Mouse (Mus musculus): ENCODE data around the gene Clcn1.

The Clcn1 gene

GRCm38 (mm10) chr6:42350968-42351775 is 64.7 kb downstream of the Clcn1 start:
- no peak for DNase-seq

DNA sequence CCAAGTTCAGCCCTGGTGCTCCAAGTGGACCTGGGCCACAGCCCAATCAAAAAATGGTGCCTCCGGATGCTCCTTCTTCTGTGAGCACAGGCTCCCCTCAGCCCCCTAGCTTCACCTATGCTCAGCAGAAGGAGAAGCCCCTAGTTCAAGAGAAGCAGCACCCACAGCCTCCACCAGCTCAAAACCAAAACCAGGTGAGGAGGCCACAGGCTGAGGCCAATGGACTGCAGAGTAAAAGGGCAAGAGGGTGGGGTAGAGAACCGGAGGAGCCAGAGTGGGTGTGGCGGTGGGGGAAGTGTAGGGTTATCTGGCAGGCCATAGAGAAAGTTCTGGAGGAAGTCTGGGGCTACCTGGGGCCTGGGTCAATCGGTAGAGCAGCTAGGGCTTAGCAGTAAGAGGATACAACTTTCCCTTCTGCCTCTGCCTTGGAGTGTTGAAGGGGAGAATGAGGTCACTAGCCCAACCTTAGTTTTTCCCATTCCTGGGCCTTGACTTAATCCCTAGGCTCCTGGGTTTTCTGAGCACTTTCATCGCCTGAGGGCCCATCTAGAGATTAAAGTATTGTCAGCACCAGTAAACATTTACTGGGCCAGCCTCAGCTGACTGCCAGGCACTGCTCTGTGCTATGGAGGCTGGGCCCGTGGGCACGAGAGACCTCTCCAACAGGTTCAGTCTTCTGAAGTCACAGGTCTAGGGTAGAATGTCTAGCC is 65.4 kb downstream of the Clcn1 start:
- DNase-seq = no peak

- no peak for DNase-seq
Observed at GRCm38 (mm10) chr6:42352486-42352846, 66.0 kb downstream of the Clcn1 start.

GRCm38 (mm10) chr6:42353180-42353579 is 66.7 kb downstream of the Clcn1 start:
- DNase-seq = no peak

- peak; percentile 84 for DNase-seq
Observed at GRCm38 (mm10) chr6:42354076-42355019, 67.9 kb downstream of the Clcn1 start.

- no peak for DNase-seq
Observed at GRCm38 (mm10) chr6:42355366-42355765, 68.9 kb downstream of the Clcn1 start.

DNA sequence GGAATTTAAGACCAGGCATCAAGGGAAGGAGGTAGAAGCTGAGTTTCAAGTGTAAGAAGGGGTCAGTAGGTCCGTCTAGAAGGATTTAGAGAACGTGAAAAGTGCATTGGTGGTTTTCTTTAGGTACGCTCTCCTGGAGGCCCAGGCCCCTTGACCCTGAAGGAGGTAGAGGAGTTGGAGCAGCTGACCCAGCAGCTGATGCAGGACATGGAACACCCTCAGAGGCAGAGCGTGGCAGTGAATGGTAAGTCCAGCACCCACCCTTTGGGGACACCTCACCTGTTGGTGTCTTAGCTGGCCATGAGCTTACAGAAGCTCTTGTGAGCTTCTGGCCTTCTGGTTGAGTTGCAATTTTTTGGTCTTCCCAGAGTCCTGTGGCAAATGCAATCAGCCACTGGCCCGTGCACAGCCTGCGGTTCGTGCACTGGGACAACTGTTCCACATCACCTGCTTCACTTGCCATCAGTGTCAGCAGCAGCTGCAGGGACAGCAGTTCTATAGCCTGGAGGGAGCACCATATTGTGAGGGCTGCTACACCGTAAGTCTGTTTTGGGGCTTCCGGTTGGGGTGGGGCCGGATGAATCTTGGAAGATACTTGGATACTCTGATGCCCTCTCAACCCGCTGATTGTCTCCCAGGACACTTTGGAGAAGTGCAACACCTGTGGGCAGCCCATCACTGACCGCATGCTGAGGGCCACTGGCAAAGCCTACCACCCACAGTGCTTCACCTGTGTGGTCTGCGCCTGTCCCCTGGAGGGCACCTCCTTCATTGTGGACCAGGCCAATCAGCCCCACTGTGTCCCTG is 69.5 kb downstream of the Clcn1 start:
- DNase-seq = no peak

DNA sequence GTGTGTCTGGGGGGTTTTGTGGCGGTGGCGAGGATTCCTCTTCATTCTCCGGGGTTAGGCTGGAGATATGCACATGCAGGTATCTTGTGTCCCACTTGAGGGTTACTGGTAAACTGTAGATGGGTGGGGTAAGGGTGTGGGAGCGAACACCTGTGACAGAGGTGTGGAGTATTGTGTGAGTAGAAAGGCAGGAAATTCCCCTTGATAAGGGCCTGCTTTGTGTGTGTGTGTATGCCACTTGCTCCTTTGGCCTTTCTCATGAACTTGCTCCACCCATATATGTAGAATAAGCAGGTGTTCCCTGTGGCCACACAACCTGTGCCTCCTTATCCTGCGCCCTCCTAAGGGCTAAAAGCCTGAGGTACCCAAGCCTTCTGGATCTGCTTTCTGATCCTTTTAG is 70.4 kb downstream of the Clcn1 start:
- DNase-seq = no peak

DNA sequence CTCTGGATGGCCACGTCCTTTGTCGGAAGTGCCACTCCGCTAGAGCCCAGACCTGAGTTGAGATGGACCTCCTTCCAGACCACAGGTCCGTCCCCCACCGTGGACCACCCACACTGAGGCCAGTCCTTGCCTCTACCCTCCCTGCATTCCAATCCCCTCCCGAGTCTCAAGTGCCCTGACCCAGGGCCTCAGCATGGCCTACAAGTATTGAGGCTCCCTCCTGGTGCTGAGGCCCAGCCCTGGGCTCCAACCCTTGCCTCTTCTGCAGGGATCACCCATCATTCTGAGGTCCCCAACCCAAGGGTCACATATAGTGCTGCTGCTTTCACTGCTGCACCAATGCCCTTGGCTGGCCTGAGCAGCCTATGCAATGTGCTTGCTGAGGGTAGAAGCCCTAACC is 71.4 kb downstream of the Clcn1 start:
- DNase-seq = no peak

- no peak for DNase-seq
Observed at GRCm38 (mm10) chr6:42358901-42359300, 72.4 kb downstream of the Clcn1 start.

GRCm38 (mm10) chr6:42359364-42360147 is 73.1 kb downstream of the Clcn1 start:
- DNase-seq = no peak

DNA sequence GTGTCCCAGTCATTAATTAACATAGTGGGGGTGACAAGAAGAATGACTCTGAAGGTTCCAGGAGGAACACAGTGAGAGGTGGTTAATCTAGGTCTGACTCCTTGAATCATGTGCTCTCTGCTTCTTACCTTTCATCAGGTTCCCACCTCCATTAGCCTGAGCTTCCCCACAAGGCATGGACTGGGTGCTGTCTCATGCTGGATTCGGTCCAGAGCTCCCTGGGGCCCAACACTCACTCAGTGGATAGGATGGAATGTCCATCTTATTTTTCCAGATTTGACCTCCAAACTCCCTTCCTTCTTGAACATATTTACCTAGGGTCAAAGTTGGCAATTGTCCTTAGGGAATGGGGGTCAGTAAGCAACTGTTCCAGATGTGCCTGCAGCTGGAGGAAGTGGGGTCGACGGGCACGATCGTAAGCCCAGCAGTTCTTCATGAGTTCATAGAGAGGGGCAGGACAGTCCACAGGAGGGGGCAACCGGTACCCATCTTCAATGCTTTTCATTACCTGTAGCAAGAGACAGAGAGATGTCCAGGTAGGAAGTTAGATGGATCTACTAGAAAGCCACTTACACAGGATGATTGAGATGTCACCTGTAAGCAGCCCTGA is 73.9 kb downstream of the Clcn1 start:
- DNase-seq = no peak

DNA sequence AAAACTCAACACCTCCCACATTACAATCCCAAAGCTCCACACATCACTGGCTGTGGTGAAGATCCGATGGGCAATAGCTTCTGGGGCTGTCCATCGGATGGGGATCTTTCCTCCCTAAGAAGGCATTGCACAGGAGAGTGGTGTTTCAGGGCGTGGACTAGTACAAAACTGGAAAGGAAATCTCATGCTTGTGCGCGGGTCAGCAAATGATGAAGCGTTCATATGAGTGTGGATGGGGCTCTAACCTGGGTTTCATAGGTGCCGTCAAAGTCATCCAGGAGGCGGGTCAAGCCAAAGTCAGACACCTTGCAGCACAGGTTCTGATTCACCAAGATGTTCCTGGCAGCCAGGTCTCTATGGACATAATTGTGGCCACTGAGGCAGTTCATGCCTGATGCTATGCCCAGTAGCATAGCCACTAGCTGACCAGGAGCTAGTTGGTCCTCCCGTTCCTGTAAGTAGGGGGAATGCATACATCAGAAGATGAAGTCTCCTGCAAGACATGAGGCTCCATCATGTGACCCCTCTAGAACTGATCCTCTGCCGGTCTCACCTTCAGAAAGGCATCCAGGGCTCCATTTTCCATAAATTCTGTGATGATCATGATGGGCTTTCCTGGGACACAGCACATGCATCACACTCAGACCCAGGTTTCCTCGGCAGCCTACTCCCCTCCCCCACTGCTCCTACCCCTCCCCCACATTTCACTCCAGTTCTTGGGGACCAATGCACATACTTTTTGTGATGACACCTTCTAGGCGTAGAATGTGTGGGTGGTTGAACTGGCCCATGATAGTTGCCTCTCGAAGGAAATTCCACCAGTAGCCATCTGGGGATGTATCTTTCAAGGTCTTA is 74.8 kb downstream of the Clcn1 start:
- no peak for DNase-seq

DNA sequence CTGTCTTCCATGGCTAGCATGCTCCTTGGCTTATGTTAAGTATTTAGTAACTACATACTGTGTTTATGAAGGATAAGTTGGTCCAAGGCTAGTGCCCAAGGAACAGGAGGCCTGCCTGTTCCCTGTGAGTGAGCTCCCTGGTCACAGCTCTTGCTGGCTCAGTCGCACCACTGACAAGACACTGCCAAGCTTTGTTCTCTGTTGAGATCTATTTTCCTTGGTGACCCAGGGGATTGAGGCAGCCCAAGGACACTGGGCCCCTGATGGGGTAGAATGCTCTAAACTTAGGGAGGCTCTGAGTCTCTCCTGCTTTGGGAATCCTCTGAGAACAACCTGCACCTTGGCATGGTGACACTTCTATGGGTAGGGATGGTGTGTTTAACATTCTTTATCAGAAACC is 75.6 kb downstream of the Clcn1 start:
- DNase-seq = no peak

DNA sequence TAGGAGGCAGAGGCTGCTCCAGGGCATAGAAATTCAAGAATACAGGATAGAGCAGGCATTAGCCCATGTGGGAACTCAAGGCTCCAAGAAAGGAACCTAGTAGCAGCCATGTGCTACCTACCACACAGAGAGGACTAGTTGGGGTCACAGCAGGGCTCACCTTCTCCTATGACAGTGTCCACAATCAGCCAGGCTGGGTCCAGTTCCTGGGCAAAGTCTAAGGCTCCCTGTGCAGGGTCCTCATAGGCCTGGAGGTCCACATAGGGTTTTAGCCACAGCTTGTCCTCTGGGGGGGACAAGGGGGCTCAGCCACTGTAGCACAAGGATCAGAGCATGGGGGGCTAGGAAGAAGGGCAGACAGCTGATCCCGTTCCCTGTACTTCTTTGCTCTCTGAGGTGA is 76.0 kb downstream of the Clcn1 start:
- no peak for DNase-seq

GRCm38 (mm10) chr6:42362974-42363373 is 76.5 kb downstream of the Clcn1 start:
- DNase-seq = peak; percentile 35

- no peak for DNase-seq
Observed at GRCm38 (mm10) chr6:42364066-42364465, 77.6 kb downstream of the Clcn1 start.

GRCm38 (mm10) chr6:42364607-42365006 is 78.1 kb downstream of the Clcn1 start:
- DNase-seq = no peak

GRCm38 (mm10) chr6:42365215-42365614 is 78.7 kb downstream of the Clcn1 start:
- no peak for DNase-seq
